Mouse (Mus musculus) lung, adult 2 months (tissue): ENCODE measurements at regions not wholly inside any gene's neighbourhood (a gene's known extent, or its start where the extent isn't known, plus 50 kb on each side); places are given as distances from the start of the nearest gene placed in this dataset.

ENCODE experiments used
- CTCF ChIP-seq: fragments of 200-500 bp; IDR thresholded peaks from 2 replicates; pipeline ENCODE4 v1.5.1; 2011; ENCODE audit warnings: mild to moderate bottlenecking, low read length, control low read depth; ENCODE audit not compliant: insufficient read depth
- POLR2A ChIP-seq: fragments of 200-500 bp; IDR thresholded peaks from 2 replicates; pipeline ENCODE4 v1.6.1; 2011; ENCODE audit warnings: low read depth, mild to moderate bottlenecking, control low read depth, low read length, borderline replicate concordance; ENCODE audit errors: extremely low read depth

GRCm38 (mm10) chr16:76540964-76541363 is 167.3 kb upstream of the Nrip1 start:
- TF ChIP-seq POLR2A (no peak), CTCF (no peak)
